Mouse (Mus musculus): ENCODE results near the gene G430095P16Rik. TPM values are rescaled to one million over a fixed set of nuclear protein-coding genes. Genes with fewer than 3 reads are reported as not detected.
A peak's percentile ranks its signal among the peaks of the same experiment; 100 is the strongest.

Gene G430095P16Rik
- polyA plus RNA-seq, 1 experiment from 2014 or later = 1.0 TPM

DNA sequence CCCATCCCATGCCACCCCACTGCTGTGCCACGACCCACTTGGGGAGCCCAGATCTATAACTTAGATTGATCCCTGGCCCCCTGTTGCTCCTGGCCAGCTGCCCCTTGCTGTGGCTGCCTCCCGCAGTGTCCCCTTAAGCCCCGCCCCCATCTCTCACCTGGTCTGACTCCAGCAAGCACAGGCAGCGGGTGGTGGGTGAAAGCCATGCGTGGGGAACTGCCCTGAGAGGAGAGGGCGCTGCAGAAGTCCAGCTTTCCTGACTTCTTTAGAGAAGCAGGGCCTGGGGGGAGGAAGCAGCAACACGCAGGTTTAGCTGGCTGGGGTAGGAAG lies 729 bp downstream of the G430095P16Rik start:
- peaks cover 13% of the 10 kb centered on the region for H3K4me1 ChIP-seq (replicated peaks; ENCODE audit: control insufficient read depth, insufficient read depth, low read length)

DNA sequence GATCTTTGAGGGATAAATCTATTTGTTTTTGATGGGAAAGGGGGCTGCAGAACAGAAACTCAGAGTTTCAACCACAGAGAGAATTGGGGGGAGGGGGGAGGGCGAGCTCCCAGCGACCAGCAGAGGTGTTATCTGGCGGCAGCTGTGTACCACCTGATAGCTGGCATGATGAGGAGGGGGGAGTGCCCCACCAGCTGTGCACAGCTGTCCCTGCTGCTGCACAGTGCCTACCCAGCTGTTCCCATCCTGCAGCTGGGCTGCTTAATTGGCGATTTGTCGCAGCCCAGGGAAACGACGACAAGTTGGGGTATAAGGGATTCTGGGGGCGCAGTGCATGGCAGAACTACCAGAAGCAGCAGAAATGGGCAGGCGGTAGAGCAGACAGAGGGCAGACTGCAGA lies 1.9 kb downstream of the G430095P16Rik start:
- ATAC-seq = no peak
- no peak for TF ChIP-seq CTCF (IDR thresholded peaks at IDR 0.05; ENCODE audit: low read depth)
- H3K4me2 ChIP-seq (replicated peaks; ENCODE audit: low read depth) = no peak overlapping the region
- no peaks in the 10 kb centered on the region for H3K9me3 ChIP-seq (ENCODE audit: control insufficient read depth)
- H3K27ac ChIP-seq (ENCODE audit: low read depth, low read length) = no peak overlapping the region
- 0 out of 2 replicates have a peak, but pooled peaks cover 2% of the 10 kb centered on the region for H3K27me3 ChIP-seq (replicated peaks; ENCODE audit: control insufficient read depth, insufficient read depth, low read length)
- H3K4me1 ChIP-seq (replicated peaks; ENCODE audit: control insufficient read depth, insufficient read depth, low read length) = peaks cover 13% of the 10 kb centered on the region
- H3K9ac ChIP-seq (ENCODE audit: low read depth, low read length) = no peak overlapping the region
- no peak overlapping the region for H3K4me3 ChIP-seq (ENCODE audit: low read depth, low read length)
- 61% methylated on average over 9 of the region's 9 CpGs for WGBS
- 0 out of 2 replicates have a peak, but pooled peaks cover 2% of the 10 kb centered on the region for H3K36me3 ChIP-seq (ENCODE audit: control insufficient read depth, insufficient read depth)

More for the DNA sequence above, 729 bp downstream of the G430095P16Rik start:
- 31% methylated on average over 7 of the region's 7 CpGs for WGBS
- Histone ChIP-seq H3K27ac (ENCODE audit: low read depth, low read length) (peak overlapping the region; percentile 62; the same call in 1 of the 2 replicates), H3K4me3 (ENCODE audit: low read depth, low read length) (no peak overlapping the region), H3K9me3 (ENCODE audit: control insufficient read depth) (no peaks in the 10 kb centered on the region), H3K36me3 (ENCODE audit: control insufficient read depth, insufficient read depth) (0 out of 2 replicates have a peak, but pooled peaks cover 2% of the 10 kb centered on the region), H3K4me2 (replicated peaks; ENCODE audit: low read depth) (peak overlapping the region; percentile 40), H3K27me3 (replicated peaks; ENCODE audit: control insufficient read depth, insufficient read depth, low read length) (0 out of 2 replicates have a peak, but pooled peaks cover 2% of the 10 kb centered on the region), H3K9ac (ENCODE audit: low read depth, low read length) (no peak overlapping the region)
- ATAC-seq = no peak
- TF ChIP-seq CTCF (IDR thresholded peaks at IDR 0.05; ENCODE audit: low read depth) = no peak

DNA sequence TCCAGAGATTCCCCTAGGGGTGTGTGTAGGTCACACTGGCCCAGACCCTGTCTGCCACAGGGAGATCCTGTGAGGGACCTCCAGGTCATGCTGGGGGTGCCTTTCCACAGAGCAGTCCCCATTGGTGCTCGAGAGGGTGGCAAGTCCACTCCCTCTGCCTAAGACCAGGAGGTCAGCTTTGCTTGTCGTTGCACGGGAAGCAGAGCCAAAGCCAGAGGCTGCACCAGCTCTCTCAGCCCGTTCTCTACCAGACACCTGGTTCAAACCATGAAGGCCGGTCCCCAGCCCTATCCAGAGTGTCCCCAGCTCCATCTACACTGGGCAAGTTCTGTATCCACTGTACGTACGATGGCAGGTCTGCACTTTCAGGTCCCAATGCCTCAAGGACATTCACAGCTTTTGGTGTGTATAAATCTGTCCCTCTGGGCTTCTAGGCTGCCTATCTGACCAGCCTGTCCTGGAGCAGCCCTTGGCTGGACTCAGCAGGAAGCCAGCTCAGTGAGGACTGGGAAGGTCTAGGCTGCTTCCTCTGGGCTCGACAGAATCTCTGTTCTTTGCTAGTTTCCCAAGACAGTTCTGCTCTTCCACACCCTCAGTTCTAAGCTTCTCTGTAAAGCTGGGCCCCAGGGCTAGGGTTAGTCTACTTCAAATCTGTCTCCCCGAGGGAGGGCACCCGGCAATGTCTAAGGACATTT lies 2.6 kb downstream of the G430095P16Rik start:
- Histone ChIP-seq H3K4me2 (replicated peaks; ENCODE audit: low read depth) (no peak overlapping the region), H3K9ac (ENCODE audit: low read depth, low read length) (no peak overlapping the region), H3K27me3 (replicated peaks; ENCODE audit: control insufficient read depth, insufficient read depth, low read length) (no peaks in the 10 kb centered on the region), H3K4me1 (replicated peaks; ENCODE audit: control insufficient read depth, insufficient read depth, low read length) (peaks cover 13% of the 10 kb centered on the region), H3K27ac (ENCODE audit: low read depth, low read length) (no peak overlapping the region), H3K36me3 (ENCODE audit: control insufficient read depth, insufficient read depth) (0 out of 2 replicates have a peak, but pooled peaks cover 2% of the 10 kb centered on the region), H3K9me3 (ENCODE audit: control insufficient read depth) (no peaks in the 10 kb centered on the region), H3K4me3 (ENCODE audit: low read depth, low read length) (no peak overlapping the region)
- ATAC-seq = no peak
- 68% methylated on average over 10 of the region's 10 CpGs for WGBS
- no peak for TF ChIP-seq CTCF (IDR thresholded peaks at IDR 0.05; ENCODE audit: low read depth)

DNA sequence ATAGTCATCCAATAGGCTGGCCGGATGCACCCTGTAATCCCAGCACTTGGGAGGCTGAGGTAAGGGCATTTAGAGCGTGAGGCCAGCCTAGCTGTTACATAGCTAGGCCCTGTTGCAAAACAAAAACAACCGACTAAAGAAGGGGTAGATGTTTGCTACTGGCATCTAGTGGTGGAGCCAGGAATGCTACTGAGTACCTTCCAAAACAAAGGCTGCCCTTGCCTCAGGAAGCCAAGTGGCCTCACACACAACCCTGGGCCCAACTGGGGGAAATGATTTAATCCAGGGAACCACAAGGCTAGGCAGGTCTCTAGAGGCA lies 3.1 kb downstream of the G430095P16Rik start:
- peak; percentile 67 for TF ChIP-seq CTCF (IDR thresholded peaks at IDR 0.05; ENCODE audit: low read depth)
- Histone ChIP-seq H3K4me2 (replicated peaks; ENCODE audit: low read depth) (no peak overlapping the region), H3K27ac (ENCODE audit: low read depth, low read length) (no peak overlapping the region), H3K9ac (ENCODE audit: low read depth, low read length) (no peak overlapping the region), H3K27me3 (replicated peaks; ENCODE audit: control insufficient read depth, insufficient read depth, low read length) (no peaks in the 10 kb centered on the region), H3K9me3 (ENCODE audit: control insufficient read depth) (no peaks in the 10 kb centered on the region), H3K4me3 (ENCODE audit: low read depth, low read length) (no peak overlapping the region), H3K36me3 (ENCODE audit: control insufficient read depth, insufficient read depth) (0 out of 2 replicates have a peak, but pooled peaks cover 2% of the 10 kb centered on the region), H3K4me1 (replicated peaks; ENCODE audit: control insufficient read depth, insufficient read depth, low read length) (peaks cover 14% of the 10 kb centered on the region)
- no peak for ATAC-seq
- WGBS = 38% methylated on average over 3 of the region's 3 CpGs

DNA sequence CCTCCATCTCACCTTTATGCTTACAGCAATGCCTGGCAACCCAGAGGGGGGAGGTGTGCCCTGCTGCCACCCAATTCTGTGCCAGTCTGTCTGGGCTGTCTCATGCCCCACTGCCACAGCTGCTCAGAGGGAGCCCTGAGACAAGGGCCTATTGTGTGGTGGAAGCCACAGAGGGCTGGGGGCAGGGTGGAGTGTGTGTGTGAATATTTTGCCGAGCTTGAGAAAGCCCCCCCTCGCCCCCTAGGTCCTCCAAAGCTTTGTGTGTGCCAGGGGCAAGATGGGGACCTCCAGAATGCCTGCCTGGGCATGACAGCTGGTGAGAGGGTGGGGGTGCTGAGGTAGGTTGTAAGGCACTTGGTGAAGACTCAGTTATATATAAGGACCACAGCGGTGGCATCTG lies 5.7 kb downstream of the G430095P16Rik start:
- no peak overlapping the region for H3K4me2 ChIP-seq (replicated peaks; ENCODE audit: low read depth)
- H3K9ac ChIP-seq (ENCODE audit: low read depth, low read length) = no peak overlapping the region
- no peak for ATAC-seq
- no peak for TF ChIP-seq CTCF (IDR thresholded peaks at IDR 0.05; ENCODE audit: low read depth)
- H3K4me1 ChIP-seq (replicated peaks; ENCODE audit: control insufficient read depth, insufficient read depth, low read length) = peaks cover 20% of the 10 kb centered on the region
- H3K36me3 ChIP-seq (ENCODE audit: control insufficient read depth, insufficient read depth) = 0 out of 2 replicates have a peak, but pooled peaks cover 2% of the 10 kb centered on the region
- H3K27ac ChIP-seq (ENCODE audit: low read depth, low read length) = no peak overlapping the region
- H3K4me3 ChIP-seq (ENCODE audit: low read depth, low read length) = no peak overlapping the region
- WGBS = 83% methylated on average over 3 of the region's 3 CpGs
- H3K9me3 ChIP-seq (ENCODE audit: control insufficient read depth) = no peaks in the 10 kb centered on the region
- no peaks in the 10 kb centered on the region for H3K27me3 ChIP-seq (replicated peaks; ENCODE audit: control insufficient read depth, insufficient read depth, low read length)

DNA sequence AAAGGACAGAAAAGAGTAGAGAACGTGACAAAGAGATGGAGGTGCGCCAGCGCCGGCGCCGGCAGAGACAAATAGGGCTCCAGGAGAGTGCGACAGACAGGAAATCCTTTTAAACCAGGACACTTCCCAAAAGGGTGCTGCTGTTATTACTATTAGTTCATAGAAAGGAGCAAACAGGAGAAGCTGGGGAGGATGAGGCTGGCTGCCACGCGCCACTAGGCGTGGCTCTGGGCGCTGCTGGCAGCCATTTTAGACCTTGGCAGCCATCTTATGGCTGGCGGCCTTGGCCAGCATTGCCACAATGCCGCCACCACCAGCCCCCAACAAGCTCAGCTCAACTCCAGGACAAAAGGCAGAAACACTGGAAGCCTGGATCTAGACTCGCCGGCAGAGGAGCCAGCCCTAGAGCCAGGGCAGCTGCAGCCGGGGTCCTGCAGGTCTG lies 7.1 kb downstream of the G430095P16Rik start:
- TF ChIP-seq CTCF (IDR thresholded peaks at IDR 0.05; ENCODE audit: low read depth) = no peak
- Histone ChIP-seq H3K9ac (ENCODE audit: low read depth, low read length) (no peak overlapping the region), H3K27ac (ENCODE audit: low read depth, low read length) (peak overlapping the region; percentile 41; the same call in 1 of the 2 replicates), H3K4me1 (replicated peaks; ENCODE audit: control insufficient read depth, insufficient read depth, low read length) (peaks cover 16% of the 10 kb centered on the region), H3K4me3 (ENCODE audit: low read depth, low read length) (no peak overlapping the region), H3K9me3 (ENCODE audit: control insufficient read depth) (no peaks in the 10 kb centered on the region), H3K36me3 (ENCODE audit: control insufficient read depth, insufficient read depth) (0 out of 2 replicates have a peak, but pooled peaks cover 2% of the 10 kb centered on the region), H3K4me2 (replicated peaks; ENCODE audit: low read depth) (no peak overlapping the region), H3K27me3 (replicated peaks; ENCODE audit: control insufficient read depth, insufficient read depth, low read length) (no peaks in the 10 kb centered on the region)
- no peak for ATAC-seq
- 87% methylated on average over 16 of the region's 16 CpGs for whole genome bisulfite sequencing

Data from intestine, postnatal 0 days (tissue).